Mouse (Mus musculus): Measurements from ENCODE around the gene Adk. TPM values are rescaled to one million over a fixed set of nuclear protein-coding genes. Genes with fewer than 3 reads are reported as not detected.

The Adk gene
- total RNA-seq, 1 experiment from 2014 or later = 90.6 TPM

- no peak for ATAC-seq (replicated peaks; ENCODE audit: low read depth, poor library complexity, severe bottlenecking)
These were observed 256.1 kb downstream of the Adk start for GRCm38 (mm10) chr14:21308349-21308936.

DNA sequence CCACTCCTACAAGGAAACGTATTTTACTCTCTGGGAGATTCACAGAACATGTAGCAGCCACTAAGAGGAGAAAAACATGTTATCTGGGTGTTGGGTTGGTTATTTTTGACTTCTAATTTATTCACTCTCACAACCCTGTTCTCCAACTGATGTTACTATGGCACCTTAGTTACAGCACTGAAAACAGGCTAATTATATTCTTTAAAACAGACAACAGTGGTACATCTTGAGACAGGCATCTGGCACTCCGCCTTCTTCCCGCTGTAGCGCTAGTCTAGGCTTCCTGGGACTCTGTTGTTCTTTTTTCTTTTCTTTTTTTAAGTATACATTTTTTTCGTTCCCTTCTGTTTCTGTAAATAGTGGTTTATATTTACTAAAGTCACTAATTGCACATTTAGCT lies 258.2 kb downstream of the Adk start:
- no peak for ATAC-seq (replicated peaks; ENCODE audit: low read depth, poor library complexity, severe bottlenecking)

DNA sequence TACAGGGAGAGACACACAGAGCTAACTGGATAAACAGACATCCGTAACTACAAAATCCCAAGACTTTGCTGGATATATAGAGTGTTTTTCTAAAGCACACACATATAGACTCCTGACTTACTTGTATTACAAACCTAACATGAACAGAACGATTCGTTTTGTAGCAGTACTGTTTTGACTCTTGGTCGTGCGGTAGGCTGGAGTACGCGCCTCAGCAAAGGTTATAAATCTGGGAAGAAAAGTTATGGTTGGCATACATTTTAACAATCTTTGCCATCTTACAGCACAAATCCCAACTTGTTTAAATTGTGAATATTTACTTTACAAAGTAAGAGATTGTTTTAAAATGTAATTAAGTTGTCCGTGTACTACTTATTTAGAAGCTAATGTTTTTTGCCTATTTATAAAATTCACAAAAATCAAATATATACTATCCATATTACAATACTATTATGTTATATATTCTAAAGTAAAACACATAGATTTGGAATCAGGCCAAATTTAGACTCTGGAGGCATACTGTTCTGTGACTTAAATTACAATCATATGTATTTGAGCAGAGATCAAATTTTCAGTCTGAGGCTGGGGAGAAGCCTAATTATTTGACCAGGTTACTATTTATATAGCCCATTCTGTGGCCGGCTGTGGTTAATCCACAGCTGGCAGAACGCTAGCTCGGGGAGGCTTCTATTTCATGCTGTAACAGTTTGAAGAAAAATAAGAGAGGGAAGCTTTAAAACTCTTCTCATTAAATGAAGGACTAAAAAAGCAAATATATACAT lies 261.4 kb downstream of the Adk start:
- no peak for ATAC-seq (replicated peaks; ENCODE audit: low read depth, poor library complexity, severe bottlenecking)

- ATAC-seq (replicated peaks; ENCODE audit: low read depth, poor library complexity, severe bottlenecking) = no peak
These were observed 262.1 kb downstream of the Adk start for GRCm38 (mm10) chr14:21314466-21314865.

GRCm38 (mm10) chr14:21334826-21335225 lies 282.5 kb downstream of the Adk start:
- ATAC-seq (replicated peaks; ENCODE audit: low read depth, poor library complexity, severe bottlenecking) = no peak

DNA sequence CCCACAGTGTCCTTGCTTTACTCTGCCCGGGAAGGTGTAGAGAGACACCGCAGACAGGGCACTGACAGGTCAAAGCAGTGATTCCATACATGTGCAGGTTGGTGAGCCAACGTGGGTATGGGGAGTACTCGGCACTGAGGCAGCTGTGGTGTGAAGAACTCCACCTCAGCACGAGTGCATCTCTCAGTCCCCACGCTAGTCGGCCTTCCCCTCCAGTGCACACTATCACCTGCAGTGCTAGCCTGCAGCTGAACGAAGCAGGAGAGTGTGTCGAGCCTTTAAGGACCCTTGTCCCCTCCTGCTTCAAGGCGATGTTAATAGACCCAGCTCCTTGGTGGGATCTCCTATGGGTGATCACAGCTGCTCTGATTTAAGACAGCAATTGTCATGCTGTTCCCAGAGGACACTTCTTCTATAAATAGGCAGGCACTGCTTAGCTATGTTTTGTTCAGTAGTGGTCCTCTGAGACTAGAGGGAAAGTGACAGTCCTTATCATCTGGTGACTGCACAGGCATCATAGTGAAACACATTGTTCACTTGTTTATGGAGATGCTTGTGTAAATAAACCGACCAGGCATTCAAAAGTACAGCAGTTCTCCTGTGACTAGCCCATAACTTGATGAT lies 283.4 kb downstream of the Adk start:
- ATAC-seq (replicated peaks; ENCODE audit: low read depth, poor library complexity, severe bottlenecking) = no peak

- no peak for ATAC-seq (replicated peaks; ENCODE audit: low read depth, poor library complexity, severe bottlenecking)
These were observed 285.6 kb downstream of the Adk start for GRCm38 (mm10) chr14:21337948-21338347.

DNA sequence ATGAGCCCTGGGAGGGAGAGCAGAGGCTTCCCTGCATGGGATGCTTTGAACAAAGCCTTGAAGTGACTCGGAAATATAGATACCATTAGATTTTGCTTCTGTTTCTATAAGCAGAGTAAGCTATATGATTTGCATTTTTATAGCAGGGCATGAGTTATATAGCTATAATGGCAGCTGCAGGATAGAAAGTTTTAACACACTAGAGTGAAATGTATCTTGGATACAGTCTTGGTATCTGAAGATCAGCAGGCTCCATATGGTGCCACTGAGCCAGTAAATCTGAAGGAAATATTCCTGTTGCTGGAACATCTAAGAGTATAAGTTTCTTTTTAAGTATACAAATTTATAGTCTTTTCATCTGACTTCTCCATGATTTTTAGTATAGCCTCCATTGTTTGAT lies 288.8 kb downstream of the Adk start:
- no peak for ATAC-seq (replicated peaks; ENCODE audit: low read depth, poor library complexity, severe bottlenecking)

DNA sequence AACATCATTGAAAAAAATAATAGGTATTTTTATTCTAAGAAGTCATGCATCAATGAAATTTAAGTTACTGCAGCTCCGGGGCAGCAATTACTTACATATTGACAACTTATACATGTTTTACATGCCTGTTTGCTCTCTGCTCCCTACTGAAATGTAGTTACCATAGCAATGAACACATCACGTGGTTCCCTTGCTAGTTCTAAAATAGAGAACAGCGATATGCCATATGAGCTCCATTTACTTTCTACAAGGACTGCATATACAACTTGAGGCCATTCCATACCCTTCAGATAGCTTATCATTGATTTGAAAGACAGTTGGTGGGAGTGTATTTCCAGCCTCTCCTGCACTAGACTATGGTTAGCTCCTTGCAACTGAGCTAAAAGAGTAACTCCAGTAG lies 290.6 kb downstream of the Adk start:
- ATAC-seq (replicated peaks; ENCODE audit: low read depth, poor library complexity, severe bottlenecking) = no peak

GRCm38 (mm10) chr14:21344896-21345295 lies 292.5 kb downstream of the Adk start:
- no peak for ATAC-seq (replicated peaks; ENCODE audit: low read depth, poor library complexity, severe bottlenecking)

- no peak for ATAC-seq (replicated peaks; ENCODE audit: low read depth, poor library complexity, severe bottlenecking)
These were observed 296.4 kb downstream of the Adk start for GRCm38 (mm10) chr14:21348611-21349260.

DNA sequence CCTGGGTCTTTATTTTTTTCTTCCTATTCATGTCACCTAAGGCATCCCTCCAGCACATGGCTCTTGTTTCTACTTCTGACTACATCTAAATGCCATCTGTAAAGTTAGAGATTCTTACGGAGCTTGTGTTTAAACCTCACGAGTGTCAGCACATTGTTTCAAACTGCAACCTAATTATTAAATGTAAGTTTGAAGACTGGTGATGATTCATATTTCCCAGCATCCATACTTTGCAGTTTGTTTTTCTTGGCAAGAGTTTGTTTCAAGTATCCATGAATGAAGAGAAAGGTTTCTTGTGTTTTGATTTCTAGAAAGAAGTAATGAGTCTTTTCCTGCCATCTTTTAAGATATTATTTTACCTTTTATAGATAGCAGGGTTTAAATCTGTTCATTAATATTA lies 299.3 kb downstream of the Adk start:
- ATAC-seq (replicated peaks; ENCODE audit: low read depth, poor library complexity, severe bottlenecking) = no peak

DNA sequence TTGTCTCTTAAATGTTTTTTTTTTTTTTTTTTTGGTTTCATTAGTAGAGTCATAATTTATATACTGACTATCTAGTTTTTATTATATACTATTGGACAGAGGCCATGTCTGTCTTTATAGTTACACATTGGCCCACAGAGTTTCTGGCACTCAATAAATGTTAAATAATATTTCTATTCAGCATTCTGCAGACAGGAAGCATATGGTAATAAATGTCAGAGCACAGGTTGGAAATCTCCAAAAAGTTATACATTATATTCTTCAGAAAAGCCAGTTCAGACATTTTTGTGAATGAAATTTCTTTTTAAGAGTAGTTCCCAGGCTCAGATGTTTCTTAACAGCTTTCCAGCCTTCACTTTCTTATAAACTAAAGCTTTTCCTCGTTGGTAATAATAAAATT lies 303.9 kb downstream of the Adk start:
- no peak for ATAC-seq (replicated peaks; ENCODE audit: low read depth, poor library complexity, severe bottlenecking)

GRCm38 (mm10) chr14:21359207-21359895 lies 307.0 kb downstream of the Adk start:
- no peak for ATAC-seq (replicated peaks; ENCODE audit: low read depth, poor library complexity, severe bottlenecking)

GRCm38 (mm10) chr14:21359896-21360525 lies 307.6 kb downstream of the Adk start:
- ATAC-seq (replicated peaks; ENCODE audit: low read depth, poor library complexity, severe bottlenecking) = no peak

- no peak for ATAC-seq (replicated peaks; ENCODE audit: low read depth, poor library complexity, severe bottlenecking)
These were observed 314.7 kb downstream of the Adk start for GRCm38 (mm10) chr14:21367095-21367494.

DNA sequence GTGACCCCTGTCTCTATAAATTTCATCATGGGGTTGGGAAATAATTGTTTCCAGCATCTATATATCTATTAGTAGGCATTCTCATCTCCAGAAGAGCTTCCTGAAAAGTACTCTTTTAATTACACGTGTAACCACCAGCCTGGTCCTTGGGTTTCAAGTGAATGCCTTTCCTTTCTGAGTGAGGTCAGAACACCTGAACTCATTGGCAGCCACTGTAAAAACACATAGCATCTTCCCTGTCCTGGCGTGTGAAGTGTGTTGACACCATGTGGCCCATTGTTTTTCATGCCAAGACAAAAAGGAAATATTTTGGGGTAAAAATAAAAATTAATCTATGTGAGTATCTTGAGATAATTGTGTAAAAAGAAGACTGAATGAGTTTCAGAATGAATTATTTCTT lies 316.2 kb downstream of the Adk start:
- ATAC-seq (replicated peaks; ENCODE audit: low read depth, poor library complexity, severe bottlenecking) = no peak

- no peak for ATAC-seq (replicated peaks; ENCODE audit: low read depth, poor library complexity, severe bottlenecking)
These were observed 316.8 kb downstream of the Adk start for GRCm38 (mm10) chr14:21369127-21369526.

GRCm38 (mm10) chr14:21371946-21372345 lies 319.6 kb downstream of the Adk start:
- ATAC-seq (replicated peaks; ENCODE audit: low read depth, poor library complexity, severe bottlenecking) = no peak

GRCm38 (mm10) chr14:21372689-21373088 lies 320.3 kb downstream of the Adk start:
- ATAC-seq (replicated peaks; ENCODE audit: low read depth, poor library complexity, severe bottlenecking) = no peak

All from common myeloid progenitor, adult 5-6 weeks (primary cell).